Mouse (Mus musculus) kidney, postnatal 4 days (tissue): ENCODE data around the gene Kcnc4.
A peak's percentile ranks its signal among the peaks of the same experiment; 100 is the strongest.

Experiments used
- DNase-seq, 2 experiments: peaks; one replicate each; pipeline ENCODE4 v3.0.0; 2021; ENCODE audit warnings: mixed read lengths in 2 of 2

Kcnc4 gene

GRCm38 (mm10) chr3:107459196-107459772, at the start of gene Kcnc4:
Kcnc4 (minus strand) TSS chr3:107459552.
- DNase-seq, result peak; percentile 49 to 56

GRCm38 (mm10) chr3:107508696-107509095, 49.3 kb upstream of the Kcnc4 start:
- DNase-seq, result no peak

- DNase-seq, result no peak
Observed at GRCm38 (mm10) chr3:107507966-107508365, 48.6 kb upstream of the Kcnc4 start.

- no peak for DNase-seq
Observed at GRCm38 (mm10) chr3:107506531-107506930, 47.2 kb upstream of the Kcnc4 start.

- peak; percentile 39 to 59 for DNase-seq
Observed at GRCm38 (mm10) chr3:107505464-107506367, 46.4 kb upstream of the Kcnc4 start.

- no peak for DNase-seq
Observed at GRCm38 (mm10) chr3:107504542-107504941, 45.2 kb upstream of the Kcnc4 start.

- DNase-seq, result no peak
Observed at GRCm38 (mm10) chr3:107503716-107504115, 44.4 kb upstream of the Kcnc4 start.

GRCm38 (mm10) chr3:107501702-107502151, 42.4 kb upstream of the Kcnc4 start:
- no peak for DNase-seq

- no peak for DNase-seq
Observed at GRCm38 (mm10) chr3:107500301-107500700, 40.9 kb upstream of the Kcnc4 start.

- DNase-seq, result no peak
Observed at GRCm38 (mm10) chr3:107496086-107496850, 36.9 kb upstream of the Kcnc4 start.

- DNase-seq, result no peak
Observed at GRCm38 (mm10) chr3:107495524-107495923, 36.2 kb upstream of the Kcnc4 start.

GRCm38 (mm10) chr3:107491459-107491858, 32.1 kb upstream of the Kcnc4 start:
- DNase-seq, result peak; percentile 80 to 83

- DNase-seq, result no peak
Observed at GRCm38 (mm10) chr3:107488637-107489036, 29.3 kb upstream of the Kcnc4 start.

- no peak for DNase-seq
Observed at GRCm38 (mm10) chr3:107483290-107483689, 23.9 kb upstream of the Kcnc4 start.

GRCm38 (mm10) chr3:107480660-107481059, 21.3 kb upstream of the Kcnc4 start:
- DNase-seq, result no peak

- peak; percentile 49 to 54 for DNase-seq
Observed at GRCm38 (mm10) chr3:107472198-107472597, 12.8 kb upstream of the Kcnc4 start.

GRCm38 (mm10) chr3:107469059-107469458, 9.7 kb upstream of the Kcnc4 start:
- DNase-seq, result no peak

- DNase-seq, result no peak
Observed at GRCm38 (mm10) chr3:107468106-107468505, 8.8 kb upstream of the Kcnc4 start.

GRCm38 (mm10) chr3:107466577-107466976, 7.2 kb upstream of the Kcnc4 start:
- DNase-seq, result peak; percentile 89 to 90

GRCm38 (mm10) chr3:107462160-107462559, 2.8 kb upstream of the Kcnc4 start:
- DNase-seq, result peak; percentile 87 to 89

- DNase-seq, result peak; percentile 16 to 27
Observed at GRCm38 (mm10) chr3:107459773-107460431, 550 bp upstream of the Kcnc4 start.

- peak; percentile 30 to 46 for DNase-seq
Observed at GRCm38 (mm10) chr3:107458528-107459195, 690 bp downstream of the Kcnc4 start.
